Mouse (Mus musculus) forebrain, embryonic 14.5 days (tissue): ENCODE data around the gene Cracr2b. TPM values are rescaled to one million over a fixed set of nuclear protein-coding genes. Genes with fewer than 3 reads are reported as not detected.

ENCODE experiments used
- ATAC-seq: fragments of 200-750 bp; cut with Nextera tagmentation; 2 replicates; pipeline ENCODE4 v1.8.0; 2017; ENCODE audit warnings: mild to moderate bottlenecking, moderate library complexity
- DNase-seq: peaks from one replicate; pipeline ENCODE4 v3.0.0-alpha.2; 2015; ENCODE audit warnings: low spot score
- H3K27ac ChIP-seq: fragments of 300-500 bp; sonication (generic); 2 replicates; pipeline ENCODE4 v1.5.1; 2014; ENCODE audit warnings: low read depth, mild to moderate bottlenecking, control low read depth, low read length, moderate library complexity
- H3K27me3 ChIP-seq: fragments of 300-500 bp; sonication (generic); replicated peaks from 2 replicates; pipeline ENCODE4 v1.6.1; 2014; ENCODE audit warnings: low read length, control low read depth, mixed read lengths; ENCODE audit not compliant: control insufficient read depth, insufficient read depth
- H3K36me3 ChIP-seq: fragments of 300-500 bp; sonication (generic); 2 replicates; pipeline ENCODE4 v1.6.1; 2014; ENCODE audit warnings: low read length, control low read depth; ENCODE audit not compliant: control insufficient read depth, insufficient read depth
- H3K4me1 ChIP-seq: fragments of 300-500 bp; sonication (generic); 2 replicates; pipeline ENCODE4 v1.6.1; 2014; ENCODE audit warnings: antibody characterized with exemption, low read length, control low read depth; ENCODE audit not compliant: control insufficient read depth, insufficient read depth
- H3K4me2 ChIP-seq: fragments of 300-500 bp; sonication (generic); 2 replicates; pipeline ENCODE4 v1.6.1; 2014; ENCODE audit warnings: mild to moderate bottlenecking, control low read depth, low read length
- H3K4me3 ChIP-seq: fragments of 300-500 bp; sonication (generic); 2 replicates; pipeline ENCODE4 v1.5.1; 2014; ENCODE audit warnings: low read depth, low read length, control low read depth
- H3K9ac ChIP-seq: fragments of 300-500 bp; sonication (generic); 2 replicates; pipeline ENCODE4 v1.6.1; 2014; ENCODE audit warnings: mild to moderate bottlenecking, low read length, control low read depth, moderate library complexity
- H3K9me3 ChIP-seq: fragments of 300-500 bp; sonication (generic); replicated peaks from 2 replicates; pipeline ENCODE4 v1.6.1; 2016; ENCODE audit warnings: low read length, control low read depth, mixed read lengths; ENCODE audit not compliant: control insufficient read depth
- WGBS: fragments of 180-500 bp; shearing (Covaris S2); extraction: QIAGEN DNeasy Blood & Tissue Kit; methylation state at CpG from one replicate; pipeline ENCODE4 v1.1.7; 2014; 5-methylcytosine and 5-hydroxymethylcytosine counted together
- polyA plus RNA-seq: library from polyadenylated mRNA; unstranded; fragments of >200 nt; fragmentation: Nextera tagmentation; extraction: Ambion mirVana; gene quantifications from 2 replicates; pipeline ENCODE4 v1.2.1, GENCODE M21; 2014

Gene Cracr2b
- polyA plus RNA-seq = 3.0 and 4.3 TPM in 2 replicates

DNA sequence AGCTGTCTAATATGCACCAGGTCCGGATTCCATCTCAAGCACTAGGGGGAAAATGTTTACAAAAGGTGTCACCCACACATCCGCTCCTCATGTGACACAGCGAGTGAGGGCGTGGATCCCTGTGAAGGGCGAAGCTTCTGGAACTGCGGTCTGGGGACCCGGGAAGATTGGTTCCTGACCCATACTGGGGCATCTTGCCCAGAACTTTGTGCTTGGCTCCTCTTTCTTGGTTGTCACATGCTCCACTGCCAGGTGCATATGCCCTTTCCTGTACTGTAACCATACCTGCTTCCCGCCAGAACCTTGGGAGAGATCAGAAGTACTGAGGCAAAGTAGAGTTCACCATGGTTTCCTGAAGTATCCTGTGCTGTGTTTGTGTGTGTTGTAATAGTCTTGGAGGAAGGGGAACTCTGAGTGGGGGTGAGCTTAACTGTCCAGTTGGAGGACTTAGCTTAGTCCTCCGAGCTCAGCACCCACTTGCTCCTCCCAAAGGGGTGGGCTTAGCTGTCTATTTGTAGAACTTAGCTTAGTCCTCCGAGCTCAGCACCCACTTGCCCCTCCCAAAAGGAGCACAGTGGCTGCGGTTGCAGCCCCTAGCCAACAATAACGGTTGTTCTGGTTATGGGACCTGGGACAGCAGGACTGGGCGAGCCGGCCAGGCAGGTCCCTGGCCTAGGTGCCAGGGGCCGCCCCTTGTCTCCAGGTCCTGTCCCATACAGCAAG, at the start of gene Cracr2b:
Gene Cracr2b, plus strand, starts transcription at position 704 of the 723 bp plus-strand sequence.
- H3K9ac ChIP-seq = peak within 1 kb of the TSS; percentile 48; the same call in 1 of the 2 replicates
- peaks cover 15% of the 10 kb centered on the region; the same call in 1 of the 2 replicates for H3K36me3 ChIP-seq
- H3K9me3 ChIP-seq = no peaks in the 10 kb centered on the region
- DNase-seq (no peak), ATAC-seq (no peak)
- 74% methylated on average over 15 of the region's 15 CpGs for WGBS
- H3K4me3 ChIP-seq = peak within 1 kb of the TSS; percentile 27
- H3K27ac ChIP-seq = no peak within 1 kb of the TSS
- H3K4me1 ChIP-seq = peaks cover 12% of the 10 kb centered on the region; the same call in 1 of the 2 replicates
- peaks cover 54% of the 10 kb centered on the region for H3K27me3 ChIP-seq
- peak within 1 kb of the TSS; percentile 50 for H3K4me2 ChIP-seq

DNA sequence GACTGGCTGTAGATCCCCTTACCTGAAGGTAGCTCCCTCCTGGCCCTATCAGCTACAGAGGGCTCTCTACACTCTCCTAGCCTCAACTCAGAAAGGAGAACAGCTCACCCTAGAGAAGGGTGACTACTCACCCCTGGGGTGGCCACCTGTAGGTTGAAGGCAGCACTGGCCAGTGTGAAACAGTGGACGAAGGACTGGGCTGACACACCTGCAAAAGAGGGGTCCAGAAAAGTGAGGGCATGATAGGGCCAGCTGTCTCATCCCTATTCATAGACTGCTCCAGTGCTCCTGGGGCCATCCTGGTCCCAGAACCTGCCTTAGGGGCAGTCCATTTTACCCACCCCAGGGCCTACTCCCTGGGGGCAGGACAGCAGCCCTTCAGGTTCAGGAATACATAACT, 49.2 kb upstream of the Cracr2b start:
- no peak for DNase-seq
- WGBS = 95% methylated on average over 1 of the region's 1 CpGs
- no peak overlapping the region for H3K4me3 ChIP-seq
- no peaks in the 10 kb centered on the region for H3K9me3 ChIP-seq
- H3K4me2 ChIP-seq = no peak overlapping the region
- ATAC-seq = no peak
- no peak overlapping the region for H3K27ac ChIP-seq
- H3K4me1 ChIP-seq = peaks cover 7% of the 10 kb centered on the region; the same call in 1 of the 2 replicates
- no peaks in the 10 kb centered on the region for H3K27me3 ChIP-seq
- H3K36me3 ChIP-seq = peaks cover 19% of the 10 kb centered on the region
- H3K9ac ChIP-seq = no peak overlapping the region

DNA sequence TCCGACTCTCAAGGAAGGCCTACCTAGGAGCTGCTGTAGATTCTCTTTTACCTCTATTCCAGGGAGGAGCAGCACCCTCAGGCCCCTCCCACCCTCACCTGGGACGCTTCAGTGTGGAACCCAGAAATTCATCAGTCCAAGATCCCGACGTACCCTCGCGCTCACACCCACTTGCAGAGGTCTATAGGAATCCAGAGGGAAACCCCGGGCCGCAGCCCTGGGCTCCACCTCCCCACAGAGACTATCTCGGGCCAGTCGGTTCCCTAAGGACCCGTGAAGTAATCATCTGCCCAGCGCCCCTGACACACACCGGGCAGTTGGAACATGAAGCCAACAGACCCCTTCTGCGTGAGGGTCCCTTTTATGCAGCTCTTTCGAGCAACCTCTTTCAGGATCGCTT, 47.6 kb upstream of the Cracr2b start:
- peak; percentile 11 for ATAC-seq
- Histone ChIP-seq H3K4me1 (peaks cover 7% of the 10 kb centered on the region; the same call in 1 of the 2 replicates), H3K36me3 (peaks cover 15% of the 10 kb centered on the region), H3K4me3 (peak overlapping the region; percentile 72), H3K27me3 (no peaks in the 10 kb centered on the region), H3K4me2 (peak overlapping the region; percentile 72), H3K9me3 (no peaks in the 10 kb centered on the region), H3K27ac (peak overlapping the region; percentile 49; the same call in 1 of the 2 replicates), H3K9ac (peak overlapping the region; percentile 87)
- 3% methylated on average over 16 of the region's 16 CpGs for whole genome bisulfite sequencing
- no peak for DNase-seq

DNA sequence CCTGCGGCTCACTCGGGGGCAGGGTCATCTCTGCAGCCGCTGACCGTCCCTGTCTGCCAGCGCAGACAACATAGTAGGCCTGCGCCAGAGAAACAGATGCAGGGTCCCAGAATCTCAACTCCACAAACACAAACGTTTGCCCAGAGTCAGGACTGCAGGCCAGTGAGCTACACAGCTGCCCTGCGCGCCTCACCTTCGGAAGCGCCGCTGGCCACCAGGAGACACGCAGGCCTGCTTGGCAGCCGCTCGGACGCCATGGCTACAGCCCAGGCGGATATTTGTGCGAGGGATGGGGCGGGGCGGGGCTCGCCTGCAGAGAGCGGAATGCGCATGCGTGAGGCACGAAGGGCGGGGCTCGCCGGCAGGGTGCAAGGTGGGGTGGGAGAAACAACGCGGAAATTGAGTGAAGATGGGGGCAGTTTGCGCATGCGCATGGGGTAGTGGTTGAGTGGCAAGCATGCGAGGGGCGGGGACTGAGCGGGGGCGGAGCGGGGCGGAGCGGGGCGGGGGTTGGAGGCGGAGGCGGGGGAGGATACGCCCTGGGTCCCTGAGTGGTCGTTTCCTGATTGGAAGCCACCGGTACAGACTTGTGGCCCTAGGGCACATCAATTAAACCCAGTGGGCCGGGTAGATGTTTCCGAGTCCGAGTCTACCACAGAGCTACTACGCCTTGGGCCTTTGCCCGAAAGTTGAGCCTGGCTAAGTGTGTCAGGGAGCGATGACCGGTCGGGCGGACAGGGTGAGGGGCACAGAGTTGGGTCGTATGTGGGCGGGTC, 46.9 kb upstream of the Cracr2b start, which contains the start of gene Gatd1:
Gene Gatd1, minus strand, starts transcription at position 328 of the 776 bp plus-strand sequence.
- Histone ChIP-seq H3K4me2 (peak within 1 kb of the TSS; percentile 72), H3K9me3 (no peaks in the 10 kb centered on the region), H3K9ac (peak within 1 kb of the TSS; percentile 87), H3K36me3 (peaks cover 12% of the 10 kb centered on the region), H3K4me3 (peak within 1 kb of the TSS; percentile 72), H3K27ac (peak within 1 kb of the TSS; percentile 49; the same call in 1 of the 2 replicates), H3K27me3 (no peaks in the 10 kb centered on the region), H3K4me1 (peaks cover 7% of the 10 kb centered on the region; the same call in 1 of the 2 replicates)
- DNase-seq = peak; percentile 99
- ATAC-seq = peak; percentile 90
- 2% methylated on average over 52 of the region's 56 CpGs for WGBS

DNA sequence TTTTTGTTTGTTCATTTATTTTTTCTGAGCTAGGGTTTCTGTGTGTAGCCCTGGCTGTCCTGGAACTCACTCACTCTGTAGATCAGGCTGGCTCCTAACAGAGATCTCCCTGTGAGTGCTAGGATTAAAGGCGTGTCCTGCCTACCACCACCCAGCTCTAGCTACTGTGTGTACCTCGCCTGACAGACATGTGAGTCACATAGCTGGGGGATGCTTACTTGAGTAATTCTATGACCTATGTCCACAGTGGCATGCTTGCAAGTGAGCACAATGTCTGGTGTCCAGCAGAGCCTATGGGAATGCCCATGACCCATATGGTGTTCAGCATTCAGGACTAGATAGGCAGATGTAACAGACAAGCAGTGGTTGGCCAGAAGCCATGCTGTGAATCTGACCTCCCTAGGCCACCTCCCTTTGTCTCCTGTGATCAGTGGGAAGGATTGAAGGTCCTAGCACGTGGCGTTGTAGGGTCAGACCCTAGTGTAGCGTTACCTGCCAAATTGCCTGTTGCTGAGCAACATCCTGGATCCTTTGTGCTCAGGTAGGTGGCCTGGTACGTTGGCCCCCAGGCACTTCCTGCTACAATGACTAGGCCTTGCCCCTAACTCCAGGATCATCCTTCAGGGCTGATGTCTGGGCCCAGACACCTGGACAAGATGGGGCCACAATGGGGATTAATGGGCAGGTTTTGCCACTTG, 44.6 kb upstream of the Cracr2b start:
- ATAC-seq = no peak

DNA sequence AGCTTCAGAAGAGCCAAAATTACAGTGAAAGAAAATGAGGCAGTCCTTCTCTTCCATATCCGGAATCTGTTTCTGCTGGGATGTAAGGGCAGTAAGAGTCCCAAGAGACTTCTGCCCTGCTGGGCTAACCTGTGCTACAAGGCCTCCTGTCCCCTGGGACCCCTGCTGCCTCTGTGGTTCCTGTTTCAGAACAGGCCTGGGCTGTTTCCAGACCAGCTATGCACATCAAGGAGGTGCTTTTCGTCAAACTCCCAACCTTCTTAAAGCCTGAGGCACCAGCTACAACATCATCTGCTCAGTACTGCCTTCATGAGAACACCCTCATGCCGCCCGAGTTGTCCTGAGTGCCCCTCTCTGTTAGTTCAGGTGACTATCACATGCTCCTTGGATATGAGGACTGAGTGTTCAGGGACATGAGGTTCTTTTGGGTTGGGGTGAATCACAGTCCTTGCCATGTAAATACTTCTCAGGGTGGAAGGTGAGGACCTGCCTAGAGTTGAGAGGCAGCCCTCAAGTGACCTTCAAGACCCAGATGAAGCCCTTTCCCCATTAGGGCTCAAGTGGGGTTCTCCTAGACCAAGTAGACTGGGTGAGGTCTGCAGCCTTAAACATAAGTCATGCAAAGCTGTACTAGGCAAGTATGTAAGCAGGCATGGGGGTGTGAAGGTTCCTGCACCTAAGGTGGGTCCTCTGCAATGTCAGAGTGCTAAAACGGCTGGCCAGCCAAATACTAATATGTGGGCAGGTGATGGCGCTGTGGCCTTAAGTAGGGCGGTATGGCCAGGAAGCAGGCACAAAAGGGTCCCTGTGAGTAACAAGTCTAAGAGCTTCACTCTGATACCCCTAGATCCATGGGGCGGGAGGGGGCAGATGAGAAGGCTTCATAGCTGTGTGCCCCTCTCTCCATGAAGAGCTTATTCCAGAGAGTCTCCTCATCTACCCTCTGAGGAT, 42.9 kb upstream of the Cracr2b start:
- H3K4me2 ChIP-seq = no peak overlapping the region
- H3K27me3 ChIP-seq = no peaks in the 10 kb centered on the region
- no peaks in the 10 kb centered on the region for H3K36me3 ChIP-seq
- DNase-seq (no peak), ATAC-seq (no peak)
- H3K27ac ChIP-seq = no peak overlapping the region
- H3K4me3 ChIP-seq = no peak overlapping the region
- 75% methylated on average over 8 of the region's 8 CpGs for WGBS
- peaks cover 5% of the 10 kb centered on the region; the same call in 1 of the 2 replicates for H3K4me1 ChIP-seq
- H3K9ac ChIP-seq = no peak overlapping the region
- no peaks in the 10 kb centered on the region for H3K9me3 ChIP-seq

More for the DNA sequence above, 44.6 kb upstream of the Cracr2b start:
- no peak overlapping the region for H3K27ac ChIP-seq
- H3K9me3 ChIP-seq = no peaks in the 10 kb centered on the region
- H3K9ac ChIP-seq = no peak overlapping the region
- no peak for DNase-seq
- no peak overlapping the region for H3K4me2 ChIP-seq
- 76% methylated on average over 6 of the region's 6 CpGs for WGBS
- H3K27me3 ChIP-seq = no peaks in the 10 kb centered on the region
- no peaks in the 10 kb centered on the region for H3K36me3 ChIP-seq
- H3K4me1 ChIP-seq = peaks cover 7% of the 10 kb centered on the region; the same call in 1 of the 2 replicates
- no peak overlapping the region for H3K4me3 ChIP-seq

DNA sequence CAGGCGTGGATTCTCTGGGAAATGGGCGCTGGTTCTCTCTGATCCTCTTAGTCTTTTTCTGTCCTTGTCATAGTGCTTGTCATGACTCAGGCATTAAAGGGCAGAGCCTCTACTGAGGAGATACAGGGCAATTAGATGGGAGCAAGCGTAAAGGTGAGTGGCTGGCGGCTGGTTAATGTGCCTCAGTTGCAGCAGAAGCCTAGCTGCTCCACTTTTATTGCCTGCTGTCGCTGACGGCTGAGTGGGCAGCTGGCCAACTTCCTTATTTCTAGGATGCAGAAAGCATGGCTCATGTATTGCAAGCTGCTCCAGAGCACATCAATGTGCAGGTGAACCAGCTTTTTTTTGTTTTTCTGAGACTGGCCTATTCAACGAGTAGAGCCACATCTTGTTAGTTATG, 41.9 kb upstream of the Cracr2b start:
- Histone ChIP-seq H3K9ac (0 out of 2 replicates have a peak overlapping the region, but pooled peaks have one; percentile 29), H3K4me3 (no peak overlapping the region), H3K9me3 (no peaks in the 10 kb centered on the region), H3K27ac (no peak overlapping the region), H3K4me1 (0 out of 2 replicates have a peak, but pooled peaks cover 3% of the 10 kb centered on the region), H3K4me2 (no peak overlapping the region), H3K27me3 (no peaks in the 10 kb centered on the region), H3K36me3 (no peaks in the 10 kb centered on the region)
- ATAC-seq (no peak), DNase-seq (peak; percentile 60)
- WGBS = 65% methylated on average over 7 of the region's 7 CpGs
